ENCODE assay signal across 7 mouse cellular contexts in genomic region chr1:78488752-78489492, GRCm38 (mm10). TPM values are rescaled to one million over a fixed set of nuclear protein-coding genes. Genes with fewer than 3 reads are reported as not detected.
DNase-seq lines count a peak whose midpoint lies in the region; ATAC-seq lines count a peak whose summit lies in the region.

Gene Farsb, minus strand, starts transcription at chr1:78488897.

- H3K36me3 ChIP-seq in intestine, embryonic 15.5 days, result no peaks in the 10 kb centered on the region
- no peaks in the 10 kb centered on the region for H3K36me3 ChIP-seq in midbrain, embryonic 10.5 days

- no peaks in the 10 kb centered on the region for H3K9me3 ChIP-seq in intestine, embryonic 15.5 days
- no peaks in the 10 kb centered on the region for H3K9me3 ChIP-seq in midbrain, embryonic 10.5 days (replicated peaks)

- intact Hi-C loops in gastrocnemius, postnatal 36 days (cut with DNase I), result no loop called here
- intact Hi-C loops in left cerebral cortex, postnatal 25 days (cut with DNase I), result no loop called here

- WGBS in intestine, embryonic 15.5 days, result under 1% methylated on average over 31 of the region's 31 CpGs
- 0% methylated on average over 31 of the region's 31 CpGs for WGBS in midbrain, embryonic 10.5 days

- peak; percentile 92 for DNase-seq in adrenal gland, adult 2 months
- DNase-seq in embryo, embryonic 11.5 days (ENCODE audit: low read depth, low spot score), result peak; percentile 86
- DNase-seq in gastrocnemius, postnatal 36 days, result peak; percentile 83 to 91
- peak; percentile 92 for DNase-seq in left cerebral cortex, postnatal 25 days (ENCODE audit: low spot score in 2 of 2)
- peak; percentile 89 for DNase-seq in midbrain, embryonic 10.5 days (ENCODE audit: low spot score)
- DNase-seq in right cerebral cortex, postnatal 4 days, result peak; percentile 94

- peak within 1 kb of the TSS; percentile 74 for H3K9ac ChIP-seq in intestine, embryonic 15.5 days

- H3K4me1 ChIP-seq in intestine, embryonic 15.5 days (replicated peaks), result peaks cover 15% of the 10 kb centered on the region; the same call in 1 of the 2 replicates
- peaks cover 37% of the 10 kb centered on the region for H3K4me1 ChIP-seq in midbrain, embryonic 10.5 days

- H3K4me2 ChIP-seq in intestine, embryonic 15.5 days (replicated peaks), result peak within 1 kb of the TSS; percentile 67

- peak within 1 kb of the TSS; percentile 49 for H3K27ac ChIP-seq in intestine, embryonic 15.5 days
- peak within 1 kb of the TSS; percentile 98 for H3K27ac ChIP-seq in midbrain, embryonic 10.5 days (replicated peaks)

- H3K27me3 ChIP-seq in intestine, embryonic 15.5 days (replicated peaks), result no peaks in the 10 kb centered on the region
- no peaks in the 10 kb centered on the region for H3K27me3 ChIP-seq in midbrain, embryonic 10.5 days (ENCODE audit: low read depth, poor library complexity, severe bottlenecking)

- ATAC-seq in intestine, embryonic 15.5 days, result peak; percentile 97

- peak within 1 kb of the TSS; percentile 71 for H3K4me3 ChIP-seq in intestine, embryonic 15.5 days (replicated peaks)
- H3K4me3 ChIP-seq in midbrain, embryonic 10.5 days, result peak within 1 kb of the TSS; percentile 80

RNA-seq across cellular contexts. Expression of gene Farsb, which starts in this region (rescaled TPM):
- 10 to 100 TPM; 76.1 to 77.6 TPM for total RNA-seq in adrenal gland, adult 2 months (2021)
- 3.5 and 4.4 TPM in 2 replicates for polyA plus RNA-seq in adrenal gland, adult 2 months (2012; rRNA removed)
- 10 to 100 TPM; 46.8 to 54.3 TPM for total RNA-seq in gastrocnemius, postnatal 36 days (2021)
- 169 and 187 TPM in 2 replicates for polyA plus RNA-seq in intestine, embryonic 15.5 days (2015; fragmentation: Nextera tagmentation; extraction: Ambion mirVana)
- 10 to 100 TPM; 59.5 to 64.6 TPM for total RNA-seq in left cerebral cortex, postnatal 25 days (2021)
- polyA plus RNA-seq in midbrain, embryonic 10.5 days (2016; fragmentation: Nextera tagmentation; extraction: Ambion mirVana), result 138 and 140 TPM in 2 replicates

Comparison
In these comparisons a context has a peak if more than half of its experiments do, and no peak if none do; other contexts are left out.
1. Peak in every context shown above with its lines: DNase-seq, ATAC-seq, H3K4me3 ChIP-seq and H3K27ac ChIP-seq.
2. RNA of gene Farsb (polyA plus RNA-seq): 169 to 187 TPM in intestine, embryonic 15.5 days and 138 to 140 TPM in midbrain, embryonic 10.5 days; 3.5 to 4.4 TPM in adrenal gland, adult 2 months; every median in the first group is over 10 times any median in the second.